In the genomic region with DNA sequence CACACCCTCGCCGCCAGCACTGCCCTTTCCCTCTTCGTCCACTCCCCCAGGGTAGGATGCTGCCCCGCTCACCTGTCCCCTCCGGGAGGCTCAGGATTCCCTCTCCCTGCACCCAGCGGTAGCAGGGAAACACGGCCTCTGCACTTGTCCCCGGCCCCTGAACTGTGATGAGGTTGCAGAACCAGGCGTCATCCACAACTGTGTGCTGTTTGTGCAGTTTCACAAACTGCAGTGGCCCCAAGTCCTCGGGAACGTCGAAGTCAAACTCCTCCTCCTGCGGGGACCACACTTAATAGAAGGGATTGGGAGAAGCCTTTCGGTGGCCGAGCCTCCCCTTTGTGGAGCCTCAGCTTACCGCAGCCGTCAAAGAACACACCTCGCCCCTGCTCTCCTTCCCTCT, we compare ENCODE assay signal across 7 mouse cellular contexts. TPM values are rescaled to one million over a fixed set of nuclear protein-coding genes. Genes with fewer than 3 reads are reported as not detected.
DNase-seq lines count a peak whose midpoint lies in the region; ATAC-seq and TF ChIP-seq lines count a peak whose summit lies in the region.

No protein-coding gene starts in this region.

- H3K36me3 ChIP-seq in heart, postnatal 0 days (replicated peaks; ENCODE audit: control insufficient read depth, insufficient read depth, low read length) = no peaks in the 10 kb centered on the region
- H3K36me3 ChIP-seq in liver, embryonic 15.5 days (replicated peaks) = no peaks in the 10 kb centered on the region
- H3K36me3 ChIP-seq in stomach, postnatal 0 days (ENCODE audit: control insufficient read depth, insufficient read depth, low read length) = no peaks in the 10 kb centered on the region

- no peaks in the 10 kb centered on the region for H3K4me1 ChIP-seq in heart, postnatal 0 days (ENCODE audit: control insufficient read depth, insufficient read depth)
- peaks cover 15% of the 10 kb centered on the region for H3K4me1 ChIP-seq in liver, embryonic 15.5 days (replicated peaks)
- H3K4me1 ChIP-seq in stomach, postnatal 0 days (replicated peaks; ENCODE audit: control insufficient read depth, insufficient read depth) = no peaks in the 10 kb centered on the region

- no peak overlapping the region for H3K27ac ChIP-seq in heart, postnatal 0 days (ENCODE audit: low read depth)
- no peak overlapping the region for H3K27ac ChIP-seq in liver, embryonic 15.5 days (replicated peaks)
- peak overlapping the region; percentile 18; the same call in 1 of the 2 replicates for H3K27ac ChIP-seq in stomach, postnatal 0 days (replicated peaks)

- peak; percentile 11 for DNase-seq in retina, postnatal 1 day
- no peak for DNase-seq in retina, embryonic 14.5 days (ENCODE audit: low spot score)
- DNase-seq in heart, postnatal 0 days (ENCODE audit: low spot score) = no peak
- DNase-seq in stomach, postnatal 0 days (ENCODE audit: low spot score) = no peak
- DNase-seq in cerebellum, postnatal 4 days (ENCODE audit: low spot score in 2 of 2) = no peak
- DNase-seq in cerebellum, postnatal 10 days = no peak

- peaks cover 38% of the 10 kb centered on the region for H3K27me3 ChIP-seq in heart, postnatal 0 days (ENCODE audit: control insufficient read depth, insufficient read depth, low read length)
- peaks cover 77% of the 10 kb centered on the region for H3K27me3 ChIP-seq in liver, embryonic 15.5 days
- no peaks in the 10 kb centered on the region; the same call in 1 of the 2 replicates for H3K27me3 ChIP-seq in stomach, postnatal 0 days (ENCODE audit: control insufficient read depth, insufficient read depth, low read length)

- no peak for TF ChIP-seq EP300 in heart, postnatal 0 days (IDR thresholded peaks at IDR 0.05; ENCODE audit: low read depth)
- no peak for TF ChIP-seq EP300 in stomach, postnatal 0 days (optimal IDR thresholded peaks at IDR 0.05)

- no peak for ATAC-seq in heart, postnatal 0 days (ENCODE audit: insufficient read depth, low read depth)
- no peak for ATAC-seq in liver, embryonic 15.5 days (ENCODE audit: insufficient read depth)
- ATAC-seq in stomach, postnatal 0 days (ENCODE audit: low FRiP score, low TSS enrichment) = no peak

- H3K4me2 ChIP-seq in heart, postnatal 0 days (ENCODE audit: low read depth, low read length) = peak overlapping the region; percentile 62
- peak overlapping the region; percentile 46 for H3K4me2 ChIP-seq in liver, embryonic 15.5 days
- peak overlapping the region; percentile 57 for H3K4me2 ChIP-seq in stomach, postnatal 0 days (replicated peaks; ENCODE audit: low read depth)

- WGBS in heart, postnatal 0 days = 7% methylated on average over 18 of the region's 18 CpGs
- WGBS in liver, embryonic 15.5 days (ENCODE audit: insufficient replicate concordance) = 5% methylated on average over 18 of the region's 18 CpGs
- WGBS in stomach, postnatal 0 days = 5% methylated on average over 18 of the region's 18 CpGs

- H3K9me3 ChIP-seq in heart, postnatal 0 days (replicated peaks; ENCODE audit: control insufficient read depth, low read length) = no peaks in the 10 kb centered on the region
- H3K9me3 ChIP-seq in liver, embryonic 15.5 days (replicated peaks) = no peaks in the 10 kb centered on the region
- no peaks in the 10 kb centered on the region for H3K9me3 ChIP-seq in stomach, postnatal 0 days (ENCODE audit: control insufficient read depth, low read length)

- TF ChIP-seq CTCF in heart, postnatal 0 days (IDR thresholded peaks at IDR 0.05; ENCODE audit: low read depth) = no peak
- no peak for TF ChIP-seq CTCF in stomach, postnatal 0 days (IDR thresholded peaks at IDR 0.05; ENCODE audit: low read depth)

- peak overlapping the region; percentile 45 for H3K9ac ChIP-seq in heart, postnatal 0 days (replicated peaks; ENCODE audit: low read depth, low read length)
- H3K9ac ChIP-seq in liver, embryonic 15.5 days = no peak overlapping the region
- H3K9ac ChIP-seq in stomach, postnatal 0 days (ENCODE audit: low read length) = peak overlapping the region; percentile 54

- H3K4me3 ChIP-seq in heart, postnatal 0 days (ENCODE audit: low read depth, low read length) = peak overlapping the region; percentile 37
- H3K4me3 ChIP-seq in liver, embryonic 15.5 days (replicated peaks) = peak overlapping the region; percentile 18; the same call in 1 of the 2 replicates
- H3K4me3 ChIP-seq in stomach, postnatal 0 days (ENCODE audit: low read depth, low read length) = peak overlapping the region; percentile 41

RNA-seq across cellular contexts. Expression of gene Alox12, which starts 0.8 kb away (rescaled TPM):
- total RNA-seq in heart, postnatal 0 days (2014; rRNA removed; ENCODE audit: low replicate concordance) = 1.4 and 2.5 TPM in 2 replicates
- polyA plus RNA-seq in heart, postnatal 0 days (2015; fragmentation: Nextera tagmentation; extraction: Ambion mirVana) = 2.3 TPM in 2 replicates
- polyA plus RNA-seq in liver, embryonic 15.5 days (2015; fragmentation: Nextera tagmentation; extraction: Ambion mirVana) = 13.8 and 14.5 TPM in 2 replicates
- 13.8 and 16.5 TPM in 2 replicates for polyA plus RNA-seq in stomach, postnatal 0 days (2015; fragmentation: Nextera tagmentation; extraction: Ambion mirVana)

RNA-seq across cellular contexts. Expression of gene Rnasek, which starts 14.7 kb away (rescaled TPM):
- 13.1 and 75.0 TPM in 2 replicates for total RNA-seq in heart, postnatal 0 days (2014; rRNA removed; ENCODE audit: low replicate concordance)
- polyA plus RNA-seq in heart, postnatal 0 days (2015; fragmentation: Nextera tagmentation; extraction: Ambion mirVana) = 311 and 336 TPM in 2 replicates
- polyA plus RNA-seq in liver, embryonic 15.5 days (2015; fragmentation: Nextera tagmentation; extraction: Ambion mirVana) = 146 and 150 TPM in 2 replicates
- 317 and 326 TPM in 2 replicates for polyA plus RNA-seq in stomach, postnatal 0 days (2015; fragmentation: Nextera tagmentation; extraction: Ambion mirVana)

RNA-seq across cellular contexts. Expression of gene Gm21988, which starts 14.7 kb away (rescaled TPM):
- 6.8 and 15.2 TPM in 2 replicates for total RNA-seq in heart, postnatal 0 days (2014; rRNA removed; ENCODE audit: low replicate concordance)
- polyA plus RNA-seq in heart, postnatal 0 days (2015; fragmentation: Nextera tagmentation; extraction: Ambion mirVana) = 7.5 and 8.6 TPM in 2 replicates
- polyA plus RNA-seq in liver, embryonic 15.5 days (2015; fragmentation: Nextera tagmentation; extraction: Ambion mirVana) = 5.2 and 5.3 TPM in 2 replicates
- polyA plus RNA-seq in stomach, postnatal 0 days (2015; fragmentation: Nextera tagmentation; extraction: Ambion mirVana) = 7.5 and 10.1 TPM in 2 replicates

RNA-seq across cellular contexts. Expression of gene 0610010K14Rik, which starts 16.6 kb away (rescaled TPM):
- total RNA-seq in heart, postnatal 0 days (2014; rRNA removed; ENCODE audit: low replicate concordance) = 47.7 and 60.5 TPM in 2 replicates
- 96.5 and 102 TPM in 2 replicates for polyA plus RNA-seq in heart, postnatal 0 days (2015; fragmentation: Nextera tagmentation; extraction: Ambion mirVana)
- 57.1 and 62.2 TPM in 2 replicates for polyA plus RNA-seq in liver, embryonic 15.5 days (2015; fragmentation: Nextera tagmentation; extraction: Ambion mirVana)
- polyA plus RNA-seq in stomach, postnatal 0 days (2015; fragmentation: Nextera tagmentation; extraction: Ambion mirVana) = 81.0 and 83.6 TPM in 2 replicates

RNA-seq across cellular contexts. Expression of gene Bcl6b, which starts 24.7 kb away (rescaled TPM):
- 12.8 and 44.1 TPM in 2 replicates for total RNA-seq in heart, postnatal 0 days (2014; rRNA removed; ENCODE audit: low replicate concordance)
- 16.8 and 18.9 TPM in 2 replicates for polyA plus RNA-seq in heart, postnatal 0 days (2015; fragmentation: Nextera tagmentation; extraction: Ambion mirVana)
- polyA plus RNA-seq in liver, embryonic 15.5 days (2015; fragmentation: Nextera tagmentation; extraction: Ambion mirVana) = 2.1 and 2.2 TPM in 2 replicates
- polyA plus RNA-seq in stomach, postnatal 0 days (2015; fragmentation: Nextera tagmentation; extraction: Ambion mirVana) = 3.2 and 3.6 TPM in 2 replicates
